Mouse (Mus musculus): ENCODE measurements around the gene Ptpn11. TPM values are rescaled to one million over a fixed set of nuclear protein-coding genes. Genes with fewer than 3 reads are reported as not detected.

Ptpn11 gene
- polyA plus RNA-seq, 1 experiment from 2014 or later, result 23.5 TPM

- Histone ChIP-seq H3K36me3 (peaks cover 54% of the 10 kb centered on the region), H3K4me1 (no peaks in the 10 kb centered on the region), H3K27me3 (ENCODE audit: low read depth, poor library complexity, severe bottlenecking) (no peaks in the 10 kb centered on the region), H3K4me3 (no peak overlapping the region), H3K27ac (replicated peaks) (no peak overlapping the region), H3K9me3 (replicated peaks) (no peaks in the 10 kb centered on the region)
- no peak for DNase-seq (ENCODE audit: low spot score)
- 95% methylated on average over 5 of the region's 5 CpGs for WGBS
Measured at GRCm38 (mm10) chr5:121129254-121129653, 61.9 kb downstream of the Ptpn11 start.

DNA sequence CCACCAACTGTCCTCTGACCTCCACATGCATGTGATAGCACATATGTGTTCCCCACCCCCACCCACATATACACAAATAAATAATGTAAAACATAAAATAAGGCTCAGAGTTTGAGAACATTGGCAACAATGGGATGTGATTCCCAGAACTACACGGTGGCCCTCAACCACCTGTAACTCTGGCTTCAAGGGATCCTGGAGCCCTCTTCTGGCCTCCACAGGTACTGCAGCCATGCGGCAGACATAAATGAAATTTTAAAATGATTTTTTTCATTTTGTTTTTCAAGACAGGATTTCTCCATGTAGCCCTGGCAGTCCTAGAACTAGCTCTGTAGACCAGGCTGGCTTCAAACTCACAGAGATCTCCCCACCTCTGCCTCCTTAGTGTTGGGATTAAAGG lies 65.1 kb downstream of the Ptpn11 start:
- Histone ChIP-seq H3K27ac (replicated peaks) (no peak overlapping the region), H3K4me1 (no peaks in the 10 kb centered on the region), H3K4me3 (no peak overlapping the region), H3K36me3 (peaks cover 22% of the 10 kb centered on the region), H3K9me3 (replicated peaks) (no peaks in the 10 kb centered on the region), H3K27me3 (ENCODE audit: low read depth, poor library complexity, severe bottlenecking) (no peaks in the 10 kb centered on the region)
- no peak for DNase-seq (ENCODE audit: low spot score)
- WGBS, result 78% methylated on average over 2 of the region's 2 CpGs

DNA sequence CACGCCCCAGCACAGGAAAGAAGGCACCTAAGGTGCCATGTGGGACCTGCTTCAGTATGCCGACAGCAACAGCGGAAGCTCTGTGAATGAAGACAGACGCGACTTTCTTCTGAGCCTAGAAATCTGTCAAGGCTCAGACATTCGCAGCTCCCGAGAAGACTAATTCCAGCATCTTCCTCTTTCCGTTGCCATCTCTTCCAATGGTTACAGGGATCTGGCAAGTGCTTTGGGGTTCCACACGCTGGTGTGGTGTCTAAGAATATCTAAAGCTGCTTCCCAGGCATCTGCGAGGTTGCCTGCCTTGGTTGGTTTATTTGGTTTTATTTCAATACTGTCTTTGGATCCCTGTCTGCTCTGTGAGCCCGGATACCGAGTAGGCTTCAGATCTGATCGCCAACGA lies 65.6 kb downstream of the Ptpn11 start:
- Histone ChIP-seq H3K27me3 (ENCODE audit: low read depth, poor library complexity, severe bottlenecking) (no peaks in the 10 kb centered on the region), H3K4me3 (no peak overlapping the region), H3K9me3 (replicated peaks) (no peaks in the 10 kb centered on the region), H3K27ac (replicated peaks) (no peak overlapping the region), H3K36me3 (peaks cover 18% of the 10 kb centered on the region), H3K4me1 (no peaks in the 10 kb centered on the region)
- WGBS, result 90% methylated on average over 14 of the region's 14 CpGs
- no peak for DNase-seq (ENCODE audit: low spot score)

DNA sequence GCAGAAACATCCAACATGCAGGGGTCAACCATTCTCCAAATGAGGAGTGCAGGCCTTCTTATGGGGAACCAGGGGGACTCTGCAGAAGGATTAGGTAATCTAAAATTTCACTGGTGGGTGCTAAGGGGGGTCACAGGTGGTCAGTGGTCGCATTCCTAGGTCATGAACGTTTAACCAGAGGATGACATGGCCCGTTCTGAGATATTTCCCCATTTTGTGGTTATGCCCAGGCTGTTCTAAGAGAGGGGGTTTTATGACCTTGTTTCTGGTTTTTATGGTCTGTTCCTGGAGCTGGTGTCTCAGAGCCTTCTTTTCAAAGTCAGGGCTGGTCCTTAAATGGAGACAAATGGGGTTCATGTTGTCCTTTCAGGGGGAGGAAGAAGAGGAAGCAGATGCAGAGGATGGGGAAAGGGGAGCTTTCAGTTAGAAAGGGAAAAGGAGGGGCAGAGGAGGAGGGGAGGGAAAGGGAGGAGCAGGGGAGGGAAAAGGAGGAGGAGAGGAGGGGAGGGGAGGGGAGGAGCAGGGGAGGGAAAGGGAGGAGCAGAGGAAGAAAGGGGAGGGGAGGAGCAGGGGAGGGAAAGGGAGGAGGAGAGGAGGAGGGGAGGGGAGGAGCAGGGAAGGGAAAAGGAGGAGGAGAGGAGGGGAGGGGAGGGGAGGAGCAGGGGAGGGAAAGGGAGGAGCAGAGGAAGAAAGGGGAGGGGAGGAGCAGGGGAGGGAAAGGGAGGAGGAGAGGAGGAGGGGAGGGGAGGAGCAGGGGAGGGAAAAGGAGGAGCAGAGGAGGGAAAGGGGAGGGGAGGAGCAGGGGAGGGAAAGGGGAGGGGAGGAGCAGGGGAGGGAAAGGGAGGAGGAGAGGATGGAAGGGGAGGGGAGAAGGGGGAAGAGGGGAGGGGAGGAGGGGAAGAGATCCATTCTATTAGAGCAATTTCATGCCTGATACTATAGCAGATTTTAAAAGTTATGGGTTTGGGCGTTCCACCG lies 66.7 kb downstream of the Ptpn11 start:
- no peak overlapping the region for H3K27ac ChIP-seq (replicated peaks)
- DNase-seq (ENCODE audit: low spot score), result no peak
- no peaks in the 10 kb centered on the region for H3K9me3 ChIP-seq (replicated peaks)
- H3K4me1 ChIP-seq, result no peaks in the 10 kb centered on the region
- WGBS, result 88% methylated on average over 5 of the region's 5 CpGs
- no peak overlapping the region for H3K4me3 ChIP-seq
- peaks cover 10% of the 10 kb centered on the region for H3K36me3 ChIP-seq
- H3K27me3 ChIP-seq (ENCODE audit: low read depth, poor library complexity, severe bottlenecking), result no peaks in the 10 kb centered on the region

- no peak for DNase-seq (ENCODE audit: low spot score)
- Histone ChIP-seq H3K36me3 (no peaks in the 10 kb centered on the region), H3K27me3 (ENCODE audit: low read depth, poor library complexity, severe bottlenecking) (no peaks in the 10 kb centered on the region), H3K4me3 (no peak overlapping the region), H3K4me1 (no peaks in the 10 kb centered on the region), H3K9me3 (replicated peaks) (no peaks in the 10 kb centered on the region), H3K27ac (replicated peaks) (no peak overlapping the region)
- WGBS, result 88% methylated on average over 5 of the region's 5 CpGs
Measured at GRCm38 (mm10) chr5:121123399-121123798, 67.8 kb downstream of the Ptpn11 start.

GRCm38 (mm10) chr5:121122577-121122976 lies 68.6 kb downstream of the Ptpn11 start:
- Histone ChIP-seq H3K4me1 (peaks cover 5% of the 10 kb centered on the region; the same call in 1 of the 2 replicates), H3K9me3 (replicated peaks) (no peaks in the 10 kb centered on the region), H3K27ac (replicated peaks) (no peak overlapping the region), H3K36me3 (no peaks in the 10 kb centered on the region), H3K4me3 (no peak overlapping the region), H3K27me3 (ENCODE audit: low read depth, poor library complexity, severe bottlenecking) (no peaks in the 10 kb centered on the region)
- WGBS, result 91% methylated on average over 3 of the region's 3 CpGs
- DNase-seq (ENCODE audit: low spot score), result no peak

DNA sequence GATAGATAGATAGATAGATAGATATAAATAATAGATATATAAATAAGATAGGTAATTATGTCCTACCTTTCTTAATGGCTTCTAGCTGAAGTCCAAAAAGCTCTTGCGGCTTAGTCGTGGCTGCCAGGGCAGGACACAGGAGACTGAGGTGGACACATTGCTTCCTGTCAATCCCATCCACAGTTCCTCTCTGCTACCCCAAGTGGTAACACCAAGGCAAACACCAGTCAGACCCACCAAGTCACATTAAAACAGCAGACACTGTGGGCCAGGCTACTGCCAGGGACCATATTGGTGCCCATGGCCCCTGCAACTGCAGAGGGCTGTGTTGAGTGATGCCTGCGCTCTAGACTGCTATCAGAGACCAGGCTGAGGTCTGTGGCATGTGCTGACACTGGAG lies 69.2 kb downstream of the Ptpn11 start:
- DNase-seq (ENCODE audit: low spot score), result no peak
- WGBS, result 94% methylated on average over 3 of the region's 3 CpGs

DNA sequence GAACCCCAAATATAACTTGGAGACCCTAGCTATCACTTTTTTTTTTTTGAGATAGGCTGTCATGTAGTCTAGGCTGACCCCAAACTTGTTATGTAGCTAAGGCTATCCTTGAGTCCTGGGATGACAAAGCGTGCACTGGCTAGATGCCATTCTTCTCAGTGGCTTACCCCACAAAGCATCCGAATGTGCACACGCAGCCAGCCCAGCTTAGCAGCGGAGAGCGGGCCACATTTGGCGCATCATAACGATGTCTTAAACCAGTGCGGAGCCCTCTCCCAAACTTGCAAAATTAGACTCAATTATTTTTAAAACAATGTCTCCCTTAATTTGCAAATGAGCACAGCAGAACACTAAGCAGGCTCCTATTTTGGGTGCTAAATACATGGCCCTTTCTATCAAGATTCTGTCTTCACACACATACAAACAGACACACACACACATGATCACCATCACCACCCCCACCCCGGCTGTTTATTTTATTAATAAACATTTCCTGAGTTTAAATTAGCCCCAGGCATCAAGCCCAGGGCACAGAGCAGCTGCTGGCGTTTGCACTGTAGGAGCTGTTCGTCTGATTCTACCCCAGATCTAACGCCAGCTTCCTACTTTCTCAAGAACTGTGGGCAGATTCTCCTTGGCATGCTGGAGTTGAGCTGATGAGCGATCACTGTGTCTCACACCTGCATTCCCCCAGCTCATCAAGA lies 71.7 kb downstream of the Ptpn11 start:
- Histone ChIP-seq H3K4me1 (peaks cover 35% of the 10 kb centered on the region), H3K9me3 (replicated peaks) (no peaks in the 10 kb centered on the region), H3K4me3 (no peak overlapping the region), H3K27me3 (ENCODE audit: low read depth, poor library complexity, severe bottlenecking) (no peaks in the 10 kb centered on the region), H3K27ac (replicated peaks) (no peak overlapping the region), H3K36me3 (no peaks in the 10 kb centered on the region)
- no peak for DNase-seq (ENCODE audit: low spot score)
- WGBS, result 88% methylated on average over 13 of the region's 13 CpGs

More for the DNA sequence above, 69.2 kb downstream of the Ptpn11 start:
- H3K27ac ChIP-seq (replicated peaks), result no peak overlapping the region
- no peaks in the 10 kb centered on the region for H3K9me3 ChIP-seq (replicated peaks)
- H3K4me3 ChIP-seq, result no peak overlapping the region
- H3K36me3 ChIP-seq, result no peaks in the 10 kb centered on the region
- H3K27me3 ChIP-seq (ENCODE audit: low read depth, poor library complexity, severe bottlenecking), result no peaks in the 10 kb centered on the region
- peaks cover 10% of the 10 kb centered on the region for H3K4me1 ChIP-seq

DNA sequence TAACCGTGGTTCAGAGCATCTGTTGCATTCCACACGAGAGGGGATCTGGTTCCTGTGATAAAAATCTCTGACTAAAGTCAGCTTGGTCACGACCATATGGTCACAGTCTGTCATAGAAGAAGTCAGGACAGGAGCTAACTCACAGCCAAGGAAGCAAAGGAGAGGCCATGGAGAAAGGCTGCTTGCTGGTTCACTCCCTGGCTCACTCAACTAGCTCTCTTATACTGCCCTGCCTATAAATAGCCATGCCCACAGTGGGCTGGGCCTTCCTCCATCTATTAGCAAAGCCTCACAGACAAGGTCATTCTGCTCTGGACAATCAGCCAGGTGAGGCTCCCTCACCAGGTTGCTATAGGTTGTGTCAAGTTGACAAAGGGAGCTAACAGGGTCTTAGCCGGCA lies 72.9 kb downstream of the Ptpn11 start:
- H3K27ac ChIP-seq (replicated peaks), result no peak overlapping the region
- peaks cover 45% of the 10 kb centered on the region for H3K4me1 ChIP-seq
- no peak overlapping the region for H3K4me3 ChIP-seq
- WGBS, result 79% methylated on average over 4 of the region's 4 CpGs
- DNase-seq (ENCODE audit: low spot score), result no peak
- no peaks in the 10 kb centered on the region for H3K27me3 ChIP-seq (ENCODE audit: low read depth, poor library complexity, severe bottlenecking)
- H3K9me3 ChIP-seq (replicated peaks), result no peaks in the 10 kb centered on the region
- H3K36me3 ChIP-seq, result no peaks in the 10 kb centered on the region

GRCm38 (mm10) chr5:121116941-121117340 lies 74.3 kb downstream of the Ptpn11 start:
- no peaks in the 10 kb centered on the region for H3K27me3 ChIP-seq (ENCODE audit: low read depth, poor library complexity, severe bottlenecking)
- no peak for DNase-seq (ENCODE audit: low spot score)
- H3K4me3 ChIP-seq, result no peak overlapping the region
- peaks cover 45% of the 10 kb centered on the region for H3K4me1 ChIP-seq
- H3K36me3 ChIP-seq, result no peaks in the 10 kb centered on the region
- peak overlapping the region; percentile 13; the same call in 1 of the 2 replicates for H3K27ac ChIP-seq (replicated peaks)
- H3K9me3 ChIP-seq (replicated peaks), result no peaks in the 10 kb centered on the region
- WGBS, result 74% methylated on average over 3 of the region's 3 CpGs

DNA sequence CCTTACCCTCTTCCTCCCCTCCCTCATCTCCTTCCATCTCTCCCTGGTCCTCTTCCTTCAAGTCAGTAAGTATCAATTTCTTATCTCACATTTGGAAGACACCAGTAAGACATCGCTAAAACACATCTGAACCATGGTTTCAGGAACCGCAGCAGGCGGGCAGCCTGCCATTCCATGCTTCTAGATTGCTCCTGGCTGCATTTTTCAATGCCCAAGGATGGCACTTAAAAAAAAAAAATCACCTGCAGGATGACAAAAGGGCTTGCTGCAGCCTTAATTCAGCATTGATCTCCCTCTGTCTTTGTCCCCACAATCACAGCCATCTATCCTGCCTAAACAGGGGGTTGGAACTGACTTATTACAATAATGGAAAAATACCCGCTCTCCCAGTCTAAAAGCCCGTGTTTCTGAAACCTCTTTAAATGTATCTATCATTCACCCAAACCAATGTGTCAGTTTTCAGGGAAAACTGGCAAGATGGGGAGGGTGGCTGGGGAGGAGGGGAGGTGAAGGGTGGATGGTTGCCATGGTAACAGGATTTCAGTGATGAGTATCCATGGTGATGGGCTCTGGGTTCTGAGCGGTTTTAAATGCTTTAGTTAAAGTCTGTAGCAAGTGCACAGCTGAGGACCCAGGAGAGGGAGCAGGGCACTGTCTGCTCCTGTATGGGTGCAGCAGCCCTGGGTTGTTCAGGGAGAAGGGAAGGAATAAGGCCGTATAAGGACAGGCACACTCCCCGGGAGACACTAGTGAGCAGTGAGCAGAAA lies 75.6 kb downstream of the Ptpn11 start:
- WGBS, result 57% methylated on average over 8 of the region's 8 CpGs

GRCm38 (mm10) chr5:121114151-121114550 lies 77.0 kb downstream of the Ptpn11 start:
- DNase-seq (ENCODE audit: low spot score), result no peak
- Histone ChIP-seq H3K27me3 (ENCODE audit: low read depth, poor library complexity, severe bottlenecking) (no peaks in the 10 kb centered on the region), H3K4me3 (no peak overlapping the region), H3K9me3 (replicated peaks) (no peaks in the 10 kb centered on the region), H3K4me1 (peaks cover 45% of the 10 kb centered on the region), H3K27ac (replicated peaks) (0 out of 2 replicates have a peak overlapping the region, but pooled peaks have one; percentile 28), H3K36me3 (no peaks in the 10 kb centered on the region)
- 87% methylated on average over 14 of the region's 14 CpGs for WGBS

More for the DNA sequence above, 75.6 kb downstream of the Ptpn11 start:
- peak; percentile 71 for DNase-seq (ENCODE audit: low spot score)
- Histone ChIP-seq H3K4me3 (no peak overlapping the region), H3K36me3 (no peaks in the 10 kb centered on the region), H3K27me3 (ENCODE audit: low read depth, poor library complexity, severe bottlenecking) (no peaks in the 10 kb centered on the region), H3K4me1 (peaks cover 45% of the 10 kb centered on the region), H3K27ac (replicated peaks) (peak overlapping the region; percentile 75), H3K9me3 (replicated peaks) (no peaks in the 10 kb centered on the region)
